Mouse (Mus musculus): Measurements from ENCODE around the gene Pgls. TPM values are rescaled to one million over a fixed set of nuclear protein-coding genes. Genes with fewer than 3 reads are reported as not detected.

Pgls gene
- polyA plus RNA-seq, 2 experiments = 141 to 255 TPM

DNA sequence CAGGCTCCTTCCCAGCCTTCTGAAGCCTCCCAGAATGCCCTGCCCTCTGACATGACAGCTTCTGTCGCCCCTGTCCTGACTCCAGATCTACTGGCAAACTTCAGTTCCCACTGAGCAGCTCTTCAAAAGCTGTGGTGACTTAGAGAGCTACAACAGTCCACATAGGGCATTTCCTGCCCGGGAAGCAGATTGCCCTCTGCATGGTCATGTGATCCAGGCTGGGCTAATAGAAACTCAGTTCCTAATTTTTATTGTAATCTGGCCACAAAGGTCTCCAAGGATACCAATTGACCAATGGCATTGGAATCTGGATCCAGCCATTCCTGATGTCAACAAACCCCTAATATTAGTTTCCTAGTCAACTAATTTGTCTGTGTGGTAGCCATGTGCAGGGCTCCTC lies 39.9 kb downstream of the Pgls start:
- 58% methylated on average over 2 of the region's 2 CpGs for WGBS
- Histone ChIP-seq H3K27ac (replicated peaks; ENCODE audit: low read depth, low read length) (no peak overlapping the region), H3K9ac (ENCODE audit: low read depth, low read length, severe bottlenecking) (no peak overlapping the region), H3K4me3 (replicated peaks; ENCODE audit: low read length) (no peak overlapping the region), H3K4me1 (ENCODE audit: control insufficient read depth, insufficient read depth, low read length) (peaks cover 18% of the 10 kb centered on the region), H3K27me3 (ENCODE audit: control insufficient read depth, insufficient read depth, low read length) (peaks cover 8% of the 10 kb centered on the region; the same call in 1 of the 2 replicates), H3K36me3 (ENCODE audit: control insufficient read depth, insufficient read depth, low read length) (peaks cover under 1% of the 10 kb centered on the region; the same call in 1 of the 2 replicates), H3K4me2 (replicated peaks; ENCODE audit: low read depth, low read length, severe bottlenecking) (no peak overlapping the region), H3K9me3 (ENCODE audit: control insufficient read depth, low read length) (no peaks in the 10 kb centered on the region)
- no peak for DNase-seq (ENCODE audit: low spot score)
- no peak for ATAC-seq (ENCODE audit: low FRiP score, low read depth)
- no peak for TF ChIP-seq POLR2A (IDR thresholded peaks at IDR 0.05; ENCODE audit: borderline replicate concordance, extremely low read depth, insufficient read depth, insufficient read length)

DNA sequence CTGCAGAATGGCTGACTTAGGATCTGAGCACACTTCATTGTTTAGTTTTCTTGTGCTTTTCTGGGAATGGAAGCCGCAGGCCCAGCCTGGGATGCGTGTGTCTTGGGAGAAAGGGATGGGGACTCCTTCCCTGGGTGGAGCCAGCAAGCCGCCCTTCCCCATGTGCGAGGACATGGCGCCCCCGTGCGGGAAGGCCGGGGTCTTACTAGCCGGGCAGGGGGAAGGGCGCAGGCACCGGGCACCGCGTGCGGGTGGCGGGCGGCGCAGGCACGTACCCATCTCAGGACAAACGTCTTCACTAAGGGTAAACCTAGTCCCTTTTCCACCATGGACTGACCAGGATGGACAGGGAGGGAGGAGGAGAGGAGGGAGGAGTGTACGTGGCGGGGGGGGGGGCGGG lies 41.2 kb downstream of the Pgls start:
- no peak overlapping the region for H3K4me2 ChIP-seq (replicated peaks; ENCODE audit: low read depth, low read length, severe bottlenecking)
- 7% methylated on average over 14 of the region's 22 CpGs for WGBS
- DNase-seq (ENCODE audit: low spot score) (peak; percentile 7), ATAC-seq (ENCODE audit: low FRiP score, low read depth) (no peak)
- no peak for TF ChIP-seq POLR2A (IDR thresholded peaks at IDR 0.05; ENCODE audit: borderline replicate concordance, extremely low read depth, insufficient read depth, insufficient read length)
- peaks cover 13% of the 10 kb centered on the region; the same call in 1 of the 2 replicates for H3K4me1 ChIP-seq (ENCODE audit: control insufficient read depth, insufficient read depth, low read length)
- no peak overlapping the region for H3K27ac ChIP-seq (replicated peaks; ENCODE audit: low read depth, low read length)
- no peak overlapping the region for H3K4me3 ChIP-seq (replicated peaks; ENCODE audit: low read length)
- H3K9me3 ChIP-seq (ENCODE audit: control insufficient read depth, low read length) = no peaks in the 10 kb centered on the region
- no peak overlapping the region for H3K9ac ChIP-seq (ENCODE audit: low read depth, low read length, severe bottlenecking)
- peaks cover 8% of the 10 kb centered on the region; the same call in 1 of the 2 replicates for H3K27me3 ChIP-seq (ENCODE audit: control insufficient read depth, insufficient read depth, low read length)
- H3K36me3 ChIP-seq (ENCODE audit: control insufficient read depth, insufficient read depth, low read length) = no peaks in the 10 kb centered on the region

DNA sequence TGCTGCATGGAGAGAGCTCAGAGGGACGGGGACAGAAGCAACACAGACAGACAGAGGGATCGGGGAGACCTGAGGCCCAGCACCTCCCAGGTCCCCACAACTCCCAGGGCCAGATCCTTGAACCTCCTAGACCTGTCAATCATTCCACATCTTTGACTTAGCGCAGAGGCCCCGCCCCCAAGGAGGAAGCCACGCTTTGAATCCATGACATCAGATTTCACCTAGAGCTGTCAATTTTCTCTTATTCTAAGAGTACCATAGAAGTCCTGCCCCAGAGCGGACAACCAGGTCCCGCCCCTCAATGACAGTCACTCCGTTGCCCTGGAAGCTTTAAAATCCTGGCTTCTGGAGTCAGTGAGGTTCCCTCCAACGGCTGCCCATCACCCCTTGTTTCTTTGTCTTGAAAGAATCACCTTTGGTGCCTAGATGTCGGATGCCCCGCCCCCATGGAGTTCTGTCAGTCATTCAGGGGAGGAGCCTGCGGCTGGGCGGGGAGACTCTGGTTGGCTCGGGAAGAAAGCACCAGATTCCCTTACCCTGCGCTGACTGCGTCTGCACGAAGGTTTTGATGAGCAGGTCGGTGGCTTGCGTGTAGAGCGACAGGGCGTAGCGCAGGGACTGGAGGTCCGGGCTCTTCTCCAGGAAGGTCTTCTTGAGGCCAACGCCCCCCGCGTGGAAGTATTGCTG lies 42.1 kb downstream of the Pgls start:
- Histone ChIP-seq H3K36me3 (ENCODE audit: control insufficient read depth, insufficient read depth, low read length) (no peaks in the 10 kb centered on the region), H3K4me3 (replicated peaks; ENCODE audit: low read length) (peak overlapping the region; percentile 14; the same call in 1 of the 2 replicates), H3K27me3 (ENCODE audit: control insufficient read depth, insufficient read depth, low read length) (peaks cover 8% of the 10 kb centered on the region; the same call in 1 of the 2 replicates), H3K4me1 (ENCODE audit: control insufficient read depth, insufficient read depth, low read length) (peaks cover 6% of the 10 kb centered on the region; the same call in 1 of the 2 replicates), H3K9ac (ENCODE audit: low read depth, low read length, severe bottlenecking) (0 out of 2 replicates have a peak overlapping the region, but pooled peaks have one; percentile 16), H3K4me2 (replicated peaks; ENCODE audit: low read depth, low read length, severe bottlenecking) (peak overlapping the region; percentile 42), H3K9me3 (ENCODE audit: control insufficient read depth, low read length) (no peaks in the 10 kb centered on the region), H3K27ac (replicated peaks; ENCODE audit: low read depth, low read length) (no peak overlapping the region)
- TF ChIP-seq POLR2A (IDR thresholded peaks at IDR 0.05; ENCODE audit: borderline replicate concordance, extremely low read depth, insufficient read depth, insufficient read length) = no peak
- DNase-seq (ENCODE audit: low spot score) (peak; percentile 52), ATAC-seq (ENCODE audit: low FRiP score, low read depth) (peak; percentile 23; the same call in 1 of the 2 replicates)
- WGBS = 1% methylated on average over 26 of the region's 26 CpGs

GRCm38 (mm10) chr8:71637149-71638095 lies 45.4 kb downstream of the Pgls start:
- H3K4me1 ChIP-seq (ENCODE audit: control insufficient read depth, insufficient read depth, low read length) = no peaks in the 10 kb centered on the region
- no peak overlapping the region for H3K4me2 ChIP-seq (replicated peaks; ENCODE audit: low read depth, low read length, severe bottlenecking)
- H3K27me3 ChIP-seq (ENCODE audit: control insufficient read depth, insufficient read depth, low read length) = peaks cover 4% of the 10 kb centered on the region; the same call in 1 of the 2 replicates
- H3K4me3 ChIP-seq (replicated peaks; ENCODE audit: low read length) = no peak overlapping the region
- no peaks in the 10 kb centered on the region for H3K9me3 ChIP-seq (ENCODE audit: control insufficient read depth, low read length)
- H3K36me3 ChIP-seq (ENCODE audit: control insufficient read depth, insufficient read depth, low read length) = no peaks in the 10 kb centered on the region
- ATAC-seq (ENCODE audit: low FRiP score, low read depth) = no peak
- WGBS = 66% methylated on average over 8 of the region's 8 CpGs
- H3K9ac ChIP-seq (ENCODE audit: low read depth, low read length, severe bottlenecking) = no peak overlapping the region
- no peak for TF ChIP-seq POLR2A (IDR thresholded peaks at IDR 0.05; ENCODE audit: borderline replicate concordance, extremely low read depth, insufficient read depth, insufficient read length)
- DNase-seq (ENCODE audit: low spot score) = no peak
- no peak overlapping the region for H3K27ac ChIP-seq (replicated peaks; ENCODE audit: low read depth, low read length)

GRCm38 (mm10) chr8:71638321-71638720 lies 46.3 kb downstream of the Pgls start:
- no peak overlapping the region for H3K9ac ChIP-seq (ENCODE audit: low read depth, low read length, severe bottlenecking)
- no peak overlapping the region for H3K4me2 ChIP-seq (replicated peaks; ENCODE audit: low read depth, low read length, severe bottlenecking)
- WGBS = 62% methylated on average over 6 of the region's 6 CpGs
- ATAC-seq (ENCODE audit: low FRiP score, low read depth) (no peak), DNase-seq (ENCODE audit: low spot score) (no peak)
- no peak overlapping the region for H3K27ac ChIP-seq (replicated peaks; ENCODE audit: low read depth, low read length)
- H3K9me3 ChIP-seq (ENCODE audit: control insufficient read depth, low read length) = no peaks in the 10 kb centered on the region
- peaks cover 4% of the 10 kb centered on the region; the same call in 1 of the 2 replicates for H3K27me3 ChIP-seq (ENCODE audit: control insufficient read depth, insufficient read depth, low read length)
- H3K4me1 ChIP-seq (ENCODE audit: control insufficient read depth, insufficient read depth, low read length) = no peaks in the 10 kb centered on the region
- no peak for TF ChIP-seq POLR2A (IDR thresholded peaks at IDR 0.05; ENCODE audit: borderline replicate concordance, extremely low read depth, insufficient read depth, insufficient read length)
- no peak overlapping the region for H3K4me3 ChIP-seq (replicated peaks; ENCODE audit: low read length)
- no peaks in the 10 kb centered on the region for H3K36me3 ChIP-seq (ENCODE audit: control insufficient read depth, insufficient read depth, low read length)

Measured in limb, embryonic 14.5 days (tissue).